Mouse (Mus musculus) gastrocnemius, postnatal 4 days (tissue): ENCODE data around the gene Rhbdd3. TPM values are rescaled to one million over a fixed set of nuclear protein-coding genes. Genes with fewer than 3 reads are reported as not detected.
"Not testable (repeated sequence)": the region's sequence is repeated elsewhere in the genome, so short reads cannot be mapped to it uniquely, and the experiment has no call there.

Experiments used
- DNase-seq, 2 experiments: peaks; one replicate each; pipeline ENCODE4 v3.0.0; 2021 to 2022; ENCODE audit warnings: low spot score in 2 of 2, mixed read lengths in 2 of 2
- total RNA-seq, 2 experiments: library from RNA; stranded (reverse); gene quantifications; 2 replicates each; pipeline ENCODE4 v1.2.3; 2021

Gene Rhbdd3
- total RNA-seq, 2 experiments from 2014 or later: 25.7 to 25.8 TPM

DNA sequence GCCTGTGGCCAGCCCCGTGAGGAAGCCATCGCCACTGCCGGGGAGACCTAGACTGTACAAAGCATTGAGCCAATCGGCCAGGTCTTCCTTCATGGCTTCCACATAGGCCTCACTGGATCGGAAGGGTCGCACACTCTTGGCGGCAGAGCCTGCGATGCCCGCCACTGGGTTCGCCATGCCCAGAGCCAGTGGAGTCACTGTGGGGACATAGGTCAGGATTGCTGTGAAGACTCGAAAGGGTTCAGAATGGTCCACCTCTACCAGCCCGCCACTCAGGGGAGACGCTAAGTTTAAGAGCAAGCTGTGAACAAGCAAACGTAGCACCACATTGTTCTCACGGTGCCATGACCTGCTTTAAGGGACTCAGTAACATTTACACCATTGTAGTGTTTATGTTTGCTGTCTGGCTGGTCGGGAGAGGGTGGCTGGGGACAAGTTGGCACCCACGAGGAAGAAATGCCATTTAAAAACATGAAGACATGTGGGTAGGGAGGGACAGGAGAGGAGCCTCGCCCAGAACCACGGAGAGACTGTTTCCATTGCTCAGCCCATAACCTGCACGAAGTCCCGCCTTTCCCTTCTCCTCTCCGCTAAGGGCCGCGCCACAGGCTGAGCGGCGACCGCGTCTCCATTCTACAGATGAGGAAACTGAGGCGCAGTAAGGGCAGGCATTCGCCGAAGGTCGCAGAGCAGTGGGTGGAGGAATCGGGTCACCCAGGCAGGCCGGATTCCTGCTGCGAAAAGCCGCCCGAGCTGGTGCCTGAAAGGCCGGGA lies 34.3 kb upstream of the Rhbdd3 start:
- no peak for DNase-seq

DNA sequence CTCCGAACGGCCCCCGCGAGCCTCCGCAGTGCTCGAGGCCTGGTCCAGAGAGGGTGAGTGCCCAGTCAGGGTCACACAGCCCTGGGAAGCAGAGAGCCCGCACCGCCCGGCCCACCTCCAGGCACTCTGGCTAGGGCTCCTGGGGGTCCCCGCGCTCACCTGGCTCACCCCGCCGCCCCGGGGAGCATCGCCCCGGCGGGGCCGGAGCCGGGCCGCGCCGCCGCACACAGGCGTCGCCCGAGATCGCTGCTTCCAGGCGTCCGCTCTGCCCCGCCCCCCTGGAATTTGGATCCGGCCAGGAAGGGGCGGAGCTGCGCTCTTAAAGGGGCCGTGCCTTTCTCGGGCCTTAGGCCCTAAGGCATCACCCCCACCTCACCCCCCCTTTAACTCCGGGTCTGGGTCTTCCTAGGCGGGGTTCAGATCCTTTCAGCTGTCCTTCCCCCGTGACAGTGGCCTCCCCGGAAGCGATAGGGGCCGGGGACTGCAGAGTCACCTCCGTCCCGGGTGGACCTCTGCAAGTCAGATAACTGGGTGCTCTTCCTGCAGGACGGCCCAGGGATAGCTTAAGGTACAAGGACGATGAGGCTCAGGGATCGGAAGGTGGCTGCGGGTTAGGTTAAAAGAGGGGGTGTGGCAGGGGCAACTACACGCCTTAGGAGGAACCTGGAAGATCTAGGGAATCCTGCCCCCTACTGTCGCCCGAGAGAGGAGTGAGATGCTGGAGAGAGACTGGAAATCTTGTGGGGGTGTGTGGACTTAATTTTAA lies 33.5 kb upstream of the Rhbdd3 start, which contains the start of gene Gas2l1:
Gene Gas2l1 (minus strand): TSS at position 272 of the 766 bp plus-strand sequence.
- DNase-seq: peak; percentile 82 to 91

DNA sequence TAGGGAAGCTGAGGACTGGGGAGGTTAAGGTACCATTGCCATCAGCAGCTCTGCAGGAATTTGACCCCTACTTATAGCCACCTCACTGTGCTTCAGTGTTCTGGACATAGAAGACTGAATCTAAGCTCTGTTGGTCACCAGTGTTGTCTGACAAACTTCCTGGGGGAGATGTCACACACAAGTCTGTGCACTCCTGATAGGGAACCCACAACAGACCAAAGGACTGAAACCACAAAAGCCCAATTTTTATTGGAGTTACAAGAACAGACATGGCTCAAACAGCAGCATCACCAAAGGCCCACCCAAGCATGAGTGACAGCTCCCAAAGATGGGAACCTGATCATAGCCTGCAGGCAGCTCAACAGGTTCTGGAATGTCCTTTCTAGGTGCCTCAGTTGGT lies 31.7 kb upstream of the Rhbdd3 start:
- DNase-seq: no peak

DNA sequence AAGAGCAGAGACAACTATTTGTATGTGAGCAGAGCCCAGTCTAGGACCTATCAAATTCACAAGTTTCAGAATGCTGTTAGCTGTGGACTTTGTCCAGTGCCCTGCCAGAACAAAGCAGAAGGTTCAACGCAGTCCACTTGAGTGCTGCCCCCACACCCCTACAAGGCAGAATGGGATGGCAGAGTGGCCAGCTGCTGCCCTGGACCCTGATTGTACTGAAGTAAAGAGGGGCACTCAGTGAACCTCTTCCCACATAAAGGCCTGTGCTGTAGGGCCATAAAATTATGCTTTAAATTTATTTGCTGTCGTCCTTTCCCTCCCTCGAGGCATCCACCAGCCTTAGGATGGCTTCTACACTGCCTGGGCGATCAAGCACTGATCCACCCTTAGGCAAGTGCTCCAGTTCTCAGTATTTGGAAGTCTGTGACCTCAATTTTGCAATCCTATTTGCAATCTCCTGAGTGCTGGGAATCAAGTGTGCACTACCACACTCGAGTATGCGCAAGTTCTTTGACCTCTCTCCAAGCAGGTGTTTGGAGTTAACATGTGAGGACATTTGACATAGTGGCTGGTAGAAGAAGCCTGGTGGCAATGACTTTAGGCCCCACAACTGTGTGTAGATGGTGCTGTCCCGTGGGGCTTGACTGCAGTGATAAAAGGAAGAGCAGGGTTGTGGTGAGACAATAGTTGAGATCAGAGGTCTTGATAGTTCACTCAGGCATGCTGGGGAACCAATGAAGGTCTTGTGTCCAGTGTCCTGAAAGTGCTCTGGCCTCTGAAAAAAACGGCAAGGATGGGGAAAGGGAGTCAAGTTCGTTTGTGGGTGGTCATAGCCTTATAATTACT lies 30.4 kb upstream of the Rhbdd3 start:
- no peak for DNase-seq

DNA sequence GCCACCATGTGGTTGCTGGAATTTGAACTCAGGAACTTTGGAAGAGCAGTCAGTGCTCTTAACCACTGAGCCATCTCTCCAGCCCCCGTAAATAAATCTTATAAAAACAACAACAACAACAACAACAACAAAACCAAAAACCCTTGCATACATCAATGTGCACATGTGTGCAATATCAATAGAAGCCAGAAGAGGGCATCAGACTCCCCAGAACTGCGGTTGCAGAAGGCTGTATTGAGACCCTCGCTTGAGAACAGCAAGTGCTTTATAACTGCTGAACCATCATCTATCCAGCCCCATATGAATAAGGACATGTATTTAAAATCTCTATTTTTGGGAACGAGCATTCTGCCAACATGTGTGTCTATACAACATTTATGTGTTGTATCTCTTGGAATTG lies 23.8 kb upstream of the Rhbdd3 start:
- DNase-seq: no peak

DNA sequence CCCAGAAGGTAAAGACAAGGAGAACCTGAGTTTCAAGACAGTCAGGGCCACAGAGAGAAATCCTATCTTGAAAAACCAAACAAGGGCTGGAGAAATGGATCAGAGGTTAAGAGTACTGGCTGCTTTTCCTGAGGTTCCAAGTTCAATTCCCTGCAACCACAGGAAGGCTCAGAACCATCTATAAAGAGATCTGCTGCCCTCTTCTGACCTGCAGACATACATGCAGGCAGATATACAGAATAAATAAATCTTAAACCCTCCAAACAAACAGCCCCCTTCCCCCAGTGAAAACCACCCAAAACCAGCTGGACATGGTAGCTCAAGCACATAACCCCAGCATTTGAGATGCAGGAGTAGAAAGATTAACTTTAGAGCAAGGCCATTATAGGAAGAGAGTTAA lies 23.0 kb upstream of the Rhbdd3 start:
- no peak for DNase-seq

DNA sequence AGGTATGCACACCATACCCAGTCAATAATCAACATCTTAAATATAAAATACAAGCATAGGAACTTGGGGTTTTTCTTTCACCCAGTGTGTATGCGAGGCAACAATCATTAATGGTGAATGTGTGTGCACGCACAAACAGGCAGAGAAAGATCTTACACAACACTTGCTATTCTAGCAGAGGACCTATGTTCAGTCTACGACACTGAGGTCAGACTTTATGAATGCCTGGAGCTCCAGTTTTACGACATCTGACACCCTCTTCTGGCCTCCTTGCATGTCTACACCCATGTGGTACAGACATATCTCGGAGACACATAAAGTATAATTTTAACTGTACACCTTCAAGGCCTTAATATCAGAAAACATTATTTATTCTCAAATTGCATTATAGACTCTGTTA lies 21.9 kb upstream of the Rhbdd3 start:
- not testable (repeated sequence) for DNase-seq

DNA sequence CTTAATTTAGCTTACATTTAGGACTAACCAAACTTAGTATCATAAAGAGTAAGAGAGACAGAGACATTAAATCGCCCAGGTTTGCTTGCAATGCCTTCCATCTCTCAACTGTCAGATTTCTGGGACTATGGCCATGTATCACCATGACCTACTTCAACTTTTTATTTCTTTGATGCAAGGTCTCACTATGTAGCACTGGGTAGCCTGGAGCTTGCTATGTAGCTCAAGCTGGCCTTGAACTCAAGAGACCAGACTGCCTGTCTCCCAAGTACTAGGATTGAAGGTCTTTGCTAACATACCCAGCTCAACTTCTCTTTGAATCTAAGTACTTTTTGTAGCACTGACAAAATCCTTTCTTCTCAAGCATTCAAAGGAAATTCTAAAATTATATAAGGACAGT lies 9.6 kb upstream of the Rhbdd3 start:
- DNase-seq: no peak

DNA sequence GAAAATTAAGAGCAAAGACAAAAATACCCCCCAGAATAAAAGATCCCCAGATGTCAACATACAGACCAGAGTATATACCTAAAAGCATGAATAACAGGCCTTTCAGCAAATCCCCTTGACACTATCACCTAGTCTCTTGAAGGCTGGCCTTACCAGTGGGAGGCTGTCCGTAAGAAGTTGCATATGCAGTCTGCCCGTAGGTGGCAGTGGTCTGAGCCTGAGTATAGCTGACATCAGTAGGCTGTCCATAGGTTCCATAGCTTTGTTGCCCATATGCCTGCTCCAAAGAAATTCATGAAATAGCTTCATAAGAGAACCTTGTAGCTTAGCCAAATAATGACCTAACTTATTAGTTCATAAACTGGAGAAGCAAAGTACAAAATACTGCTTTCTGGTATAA lies 7.0 kb upstream of the Rhbdd3 start:
- no peak for DNase-seq

DNA sequence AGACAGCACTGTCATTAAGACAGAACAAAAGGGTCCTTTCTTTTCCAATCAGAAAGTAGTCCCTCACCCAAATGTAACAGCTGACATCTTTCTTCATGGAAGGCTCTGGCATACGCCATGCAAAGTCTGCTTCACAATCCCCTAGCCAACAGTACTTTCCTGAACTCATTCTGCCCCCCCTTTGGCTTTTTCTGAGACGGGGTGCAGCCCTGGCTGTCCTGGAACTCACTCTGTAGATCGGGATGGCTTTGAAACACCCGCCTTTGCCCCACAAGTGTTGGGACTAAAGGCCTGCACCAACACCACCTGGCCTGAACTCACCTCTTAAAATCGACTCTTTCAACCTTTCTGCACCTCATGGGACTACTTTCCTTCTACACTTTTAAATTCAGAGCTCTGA lies 2.8 kb upstream of the Rhbdd3 start:
- DNase-seq: no peak

DNA sequence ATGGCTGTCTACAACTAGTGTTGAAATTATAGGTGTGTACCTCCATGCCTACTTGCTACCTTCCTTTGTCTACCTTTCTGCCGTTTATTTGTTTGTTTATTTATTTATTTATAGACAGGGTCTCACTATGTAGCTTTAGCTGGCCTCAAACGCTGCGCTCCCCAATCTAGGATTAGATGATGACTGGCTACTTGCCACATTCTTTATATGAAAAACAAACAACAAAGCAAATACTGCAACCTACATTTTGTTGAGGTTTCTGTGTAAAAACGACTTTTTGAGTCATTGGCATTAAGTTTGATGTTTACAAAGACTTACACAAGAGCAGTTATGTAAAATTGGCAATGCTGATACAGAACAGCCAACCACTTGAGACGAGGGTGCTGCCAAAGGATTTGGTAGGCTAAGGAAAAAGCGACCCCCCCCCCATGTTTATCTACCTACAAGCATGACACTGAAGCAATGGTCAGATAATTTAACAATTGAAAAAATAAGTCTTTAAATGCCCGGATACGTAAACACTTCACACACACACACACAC lies 2.2 kb upstream of the Rhbdd3 start:
- DNase-seq: no peak

DNA sequence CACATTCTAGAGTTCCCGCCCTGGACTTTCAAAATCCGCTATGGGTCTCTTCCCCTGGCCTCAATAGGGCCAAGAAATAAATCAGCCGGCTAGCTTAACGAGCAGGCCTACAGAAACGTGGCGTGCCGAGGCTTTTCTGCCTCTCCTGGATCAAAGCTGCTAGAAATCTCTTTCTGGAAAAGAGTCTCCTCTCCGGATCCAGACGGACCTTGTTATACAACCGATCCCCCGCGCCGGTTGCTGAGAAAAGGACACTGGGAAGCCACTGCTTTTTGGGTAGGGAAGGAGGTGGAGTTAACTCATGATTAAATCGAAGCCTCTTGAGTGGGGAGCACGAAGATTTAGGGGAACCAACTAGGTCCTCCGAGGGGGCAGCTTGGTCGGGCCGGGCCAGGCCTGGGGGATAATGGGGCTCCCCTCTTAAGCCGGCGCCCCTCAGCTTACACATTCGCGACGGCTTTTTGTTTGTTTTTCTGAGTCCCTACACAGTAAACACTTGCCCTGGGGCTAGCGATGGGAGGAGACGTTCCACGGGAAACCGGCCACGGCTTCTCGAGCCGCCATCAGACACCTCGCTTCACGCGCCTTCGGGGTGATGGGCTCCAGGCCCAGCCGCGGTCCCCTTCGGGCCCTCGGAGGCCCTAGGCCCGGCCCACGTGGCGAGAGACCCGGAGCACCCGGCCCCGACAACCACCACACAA lies 541 bp upstream of the Rhbdd3 start:
- no peak for DNase-seq

DNA sequence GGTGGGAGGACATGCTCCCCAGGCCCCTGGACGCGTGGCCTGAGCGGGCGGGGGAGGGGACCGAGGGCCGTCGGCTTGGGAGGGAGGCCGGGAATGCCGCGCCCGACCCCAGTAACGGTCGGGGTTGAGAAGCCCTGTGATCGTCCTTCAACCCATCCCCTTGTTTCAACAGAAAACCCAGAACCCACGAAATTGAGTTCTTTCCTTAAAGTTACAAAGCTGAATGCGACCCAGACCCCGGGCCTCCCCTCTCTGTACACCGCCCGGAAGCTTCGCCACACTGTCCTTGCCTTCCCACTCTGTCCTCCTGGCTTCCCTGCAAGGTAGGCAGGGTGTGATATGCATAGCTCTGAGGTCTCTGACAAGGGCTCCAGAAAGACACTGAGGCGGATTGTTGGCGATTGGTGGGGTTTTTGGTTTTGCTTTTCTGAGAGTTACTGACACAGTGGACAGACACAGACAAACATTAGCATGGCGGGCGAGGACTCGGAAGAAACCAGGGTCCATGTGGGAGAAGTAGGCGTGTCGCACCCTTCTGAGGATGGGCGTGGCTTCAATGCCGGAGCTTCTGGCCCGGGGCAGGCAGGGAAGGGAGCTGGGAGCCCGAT lies 954 bp downstream of the Rhbdd3 start:
- peak; percentile 65 to 84 for DNase-seq

DNA sequence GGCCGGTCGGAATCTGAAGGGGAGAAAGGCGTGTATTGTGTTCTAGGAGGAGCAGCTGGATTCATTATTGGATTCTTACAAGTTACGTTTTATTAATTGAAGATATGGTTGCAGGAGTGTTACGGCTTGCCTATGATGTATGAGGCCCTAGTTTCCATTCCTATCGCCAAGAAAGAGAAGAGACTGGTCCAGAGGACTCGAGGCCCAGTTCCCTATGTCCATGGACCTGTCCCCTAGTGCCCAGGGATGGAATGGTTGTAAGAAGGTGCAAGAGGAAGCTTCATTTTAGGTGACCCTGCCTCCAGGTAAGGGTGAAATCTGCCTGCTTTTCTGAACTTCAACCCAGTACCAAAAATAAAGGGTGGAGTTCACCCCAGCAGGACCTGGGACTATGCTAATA lies 1.6 kb downstream of the Rhbdd3 start:
- DNase-seq: no peak

DNA sequence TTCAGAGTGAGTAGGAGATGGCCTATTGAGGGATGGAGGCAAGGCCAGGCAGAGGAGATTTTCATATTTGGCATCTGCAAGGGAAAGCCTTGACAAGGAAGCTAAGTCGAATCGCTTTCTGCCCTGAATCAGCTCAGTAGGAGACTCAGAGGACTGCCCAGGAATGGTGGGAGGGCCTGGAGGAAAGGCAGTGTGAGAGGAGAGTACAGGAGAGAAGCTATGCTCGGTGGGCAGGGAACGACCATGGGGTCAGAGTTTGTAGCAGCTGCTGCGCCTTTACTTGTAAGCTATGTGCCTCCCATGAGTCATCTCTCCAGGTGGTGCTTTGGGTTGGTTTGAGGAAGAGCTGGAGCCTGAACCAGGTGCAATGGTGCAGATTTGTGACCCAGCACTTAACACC lies 2.1 kb downstream of the Rhbdd3 start:
- no peak for DNase-seq

DNA sequence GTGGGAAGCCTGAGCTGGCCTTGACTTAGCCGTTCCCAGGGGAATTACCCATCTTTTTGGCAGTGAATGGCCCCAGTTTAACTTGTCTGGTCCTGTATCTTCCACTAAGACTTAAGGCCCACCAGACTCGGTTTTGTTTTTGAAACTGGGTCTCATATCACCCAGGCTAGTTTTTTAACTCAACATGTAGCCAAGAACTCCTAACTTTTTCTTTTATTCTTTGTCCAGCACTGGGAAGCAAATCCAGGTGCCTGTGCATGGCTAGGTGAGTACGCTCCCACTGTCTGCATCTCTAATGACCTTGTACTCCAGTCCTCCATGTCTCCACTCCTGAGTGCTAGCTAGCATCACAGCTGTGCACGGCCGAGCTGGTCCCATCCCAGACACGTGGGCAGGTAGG lies 2.9 kb downstream of the Rhbdd3 start:
- DNase-seq: no peak

DNA sequence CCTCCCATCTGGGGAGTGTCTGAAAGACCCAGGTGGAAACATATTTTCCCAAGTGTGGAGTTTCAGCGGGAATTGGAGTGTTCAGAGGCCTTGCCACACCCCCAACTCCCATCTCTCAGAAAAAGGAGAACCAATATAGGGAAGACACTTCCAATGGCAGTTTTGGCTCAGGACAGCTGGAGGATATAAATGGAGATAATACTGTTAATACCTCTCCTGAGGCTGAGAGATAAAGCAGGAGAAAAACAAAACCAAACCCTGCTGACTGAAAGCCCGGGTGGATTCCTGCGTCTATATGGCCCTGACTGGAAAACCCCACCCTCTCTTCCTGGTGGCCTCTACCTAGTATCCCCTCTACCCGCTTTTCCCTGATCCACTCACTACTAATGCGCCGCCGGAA lies 3.7 kb downstream of the Rhbdd3 start:
- no peak for DNase-seq

DNA sequence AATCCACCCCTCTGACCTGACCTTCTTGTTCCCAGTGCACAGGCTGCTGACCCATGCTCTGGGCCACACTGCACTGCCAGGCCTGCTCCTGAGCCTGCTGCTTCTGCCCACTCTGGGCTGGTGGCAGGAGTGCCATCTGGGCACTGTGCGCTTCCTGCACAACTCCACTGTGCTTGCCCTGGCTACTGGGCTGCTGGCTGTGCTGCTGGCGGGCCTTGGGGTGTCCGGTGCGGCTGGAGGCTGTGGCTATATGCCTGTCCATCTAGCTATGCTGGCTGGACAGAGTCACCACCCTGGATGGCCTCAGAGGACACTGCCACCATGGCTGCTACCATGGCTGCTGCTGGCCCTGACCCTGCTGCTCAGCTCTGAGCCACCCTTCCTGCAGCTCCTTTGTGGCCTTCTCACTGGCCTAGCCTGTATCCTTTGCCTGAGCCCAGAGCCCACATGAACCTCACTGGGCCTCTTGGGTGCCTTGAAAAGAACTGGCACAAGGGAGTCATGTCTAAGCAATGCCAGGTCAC lies 5.3 kb downstream of the Rhbdd3 start:
- DNase-seq: no peak

DNA sequence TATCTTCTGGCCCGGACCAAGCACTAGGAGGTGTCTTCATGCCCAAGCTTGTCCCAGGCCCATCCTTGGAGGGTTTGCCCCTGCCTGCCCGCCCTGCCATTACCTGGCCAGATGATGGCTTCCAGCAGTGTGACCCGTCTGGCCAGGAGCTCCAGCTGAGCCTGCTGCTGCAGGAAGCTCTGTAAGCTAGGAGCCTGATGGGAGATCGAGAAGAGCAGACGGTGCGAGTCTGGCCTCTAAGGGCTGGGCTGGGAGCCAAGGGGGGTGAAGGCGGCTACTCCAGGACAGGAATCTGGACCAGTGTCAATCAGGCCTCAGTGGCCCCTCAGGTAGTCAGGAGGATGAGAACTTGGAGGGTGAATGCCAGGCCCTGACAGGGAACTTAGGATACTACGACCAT lies 10.7 kb downstream of the Rhbdd3 start:
- DNase-seq: no peak

DNA sequence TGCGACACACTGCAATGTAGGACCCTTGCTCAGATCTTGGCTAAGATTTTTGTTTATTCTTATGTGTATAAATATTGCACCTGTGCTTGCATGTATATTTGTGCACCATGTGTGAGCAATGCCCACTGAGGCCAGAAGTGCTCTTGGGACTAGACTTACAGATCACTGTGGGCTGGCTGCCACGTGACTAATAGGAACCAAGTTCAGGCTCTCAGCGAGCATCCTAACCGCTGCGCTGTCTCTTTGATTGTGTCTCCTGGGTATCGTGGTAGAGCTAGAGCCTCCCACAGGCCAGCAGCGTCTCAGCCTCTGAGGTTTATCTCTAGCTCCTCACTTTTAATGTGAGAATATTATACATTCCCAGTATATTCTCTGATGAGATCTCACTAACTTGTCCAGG lies 14.9 kb downstream of the Rhbdd3 start:
- DNase-seq: no peak
